Mouse (Mus musculus) erythroblast, embryonic 14.5 days (primary cell): ENCODE data around the gene Atf5.

Source experiments
- GATA1 ChIP-seq: IDR thresholded peaks from 2 replicates; pipeline ENCODE4 v1.6.1; 2012; ENCODE audit warnings: low read length, inconsistent platforms, mixed read lengths
- TAL1 ChIP-seq: IDR thresholded peaks from 3 replicates; pipeline ENCODE4 v1.6.1; 2012; ENCODE audit warnings: low read length, inconsistent platforms, mixed read lengths

DNA sequence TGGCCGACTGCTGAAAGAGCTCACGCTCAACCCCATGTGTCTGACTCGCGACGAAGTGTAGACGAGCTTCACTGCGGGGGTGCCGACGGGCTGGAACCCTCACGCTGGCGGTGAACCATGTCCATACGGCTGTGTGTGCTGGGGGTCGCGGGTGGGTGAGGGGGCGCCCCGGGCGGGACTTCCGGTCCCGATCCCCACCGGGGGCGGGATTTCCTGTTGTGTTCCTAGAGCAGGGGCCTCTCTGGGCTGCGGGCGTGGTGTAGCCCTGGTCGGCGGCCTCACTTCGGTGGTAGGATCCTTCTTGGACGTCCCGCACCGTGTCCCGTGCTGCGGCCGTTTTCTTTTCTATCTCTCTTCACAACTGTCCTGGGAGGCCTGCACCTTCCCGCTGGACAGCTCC is 33.7 kb upstream of the Atf5 start:
- no peak for TF ChIP-seq GATA1
- TF ChIP-seq TAL1, result no peak
